Mouse (Mus musculus): ENCODE results near the gene Lrp1. TPM values are rescaled to one million over a fixed set of nuclear protein-coding genes. Genes with fewer than 3 reads are reported as not detected.

Lrp1 gene
- total RNA-seq, 2 experiments from 2014 or later, result 105 to 132 TPM

GRCm38 (mm10) chr10:127500894-127501893 lies 119.8 kb downstream of the Lrp1 start, which contains the start of gene Stac3:
Gene Stac3 (plus strand): TSS chr10:127501686.
- no peak for DNase-seq

- DNase-seq, result no peak
These were observed 120.9 kb downstream of the Lrp1 start for GRCm38 (mm10) chr10:127500042-127500441.

GRCm38 (mm10) chr10:127499516-127499915 lies 121.4 kb downstream of the Lrp1 start:
- DNase-seq, result no peak

GRCm38 (mm10) chr10:127496156-127496555 lies 124.8 kb downstream of the Lrp1 start:
- DNase-seq, result no peak

GRCm38 (mm10) chr10:127492118-127492517 lies 128.8 kb downstream of the Lrp1 start:
- DNase-seq, result no peak

GRCm38 (mm10) chr10:127491128-127491512 lies 129.8 kb downstream of the Lrp1 start:
- DNase-seq, result no peak

GRCm38 (mm10) chr10:127490160-127491127 lies 130.5 kb downstream of the Lrp1 start:
- no peak for DNase-seq

- no peak for DNase-seq
These were observed 132.1 kb downstream of the Lrp1 start for GRCm38 (mm10) chr10:127488856-127489255.

Other genes with a start within 250 kb of the Lrp1 start
- gene R3hdm2, start 240.8 kb downstream of the Lrp1 start, total RNA-seq (2021), result 10 to 100 TPM; 92.6 to 93.1 TPM
- gene Stac3, start 119.5 kb downstream of the Lrp1 start, total RNA-seq (2021), result 100 to 1,000 TPM; 272 to 307 TPM
- gene Ndufa4l2, start 106.2 kb downstream of the Lrp1 start, total RNA-seq (2021), result 10 to 100 TPM; 20.5 to 24.2 TPM
- 10 to 100 TPM; 30.5 to 33.4 TPM for gene Shmt2, start 98.7 kb downstream of the Lrp1 start, total RNA-seq (2021)
- gene Nxph4, start 86.6 kb downstream of the Lrp1 start, total RNA-seq (2021), result 1 to 10 TPM; 1.6 to 1.9 TPM
- 10 to 100 TPM; 15.8 to 24.4 TPM for gene Stat6, start 21.8 kb upstream of the Lrp1 start, total RNA-seq (2021)
- 1 to 10 TPM; 2.8 to 5.3 TPM for gene Nemp1, start 45.8 kb upstream of the Lrp1 start, total RNA-seq (2021)
- gene Nab2, start 47.4 kb upstream of the Lrp1 start, total RNA-seq (2021), result 10 to 100 TPM in 1 of 2 experiments, 1 to 10 TPM in 1; 7.0 to 13.2 TPM
- gene Myo1a, start 84.0 kb upstream of the Lrp1 start, total RNA-seq (2021), result under 1 TPM; 0.21 to 0.54 TPM
- under 1 TPM in 1 of 2 experiments, not detected in 1; 0.38 TPM for gene Tac2, start 103.3 kb upstream of the Lrp1 start, total RNA-seq (2021)
- 1 to 10 TPM; 5.9 to 6.0 TPM for gene Zbtb39, start 118.4 kb upstream of the Lrp1 start, total RNA-seq (2021)
- under 1 TPM; 0.38 to 0.47 TPM for gene Gpr182, start 130.6 kb upstream of the Lrp1 start, total RNA-seq (2021)
- gene Rdh1, start 138.6 kb upstream of the Lrp1 start, total RNA-seq (2021), result under 1 TPM; 0.09 to 0.11 TPM
- gene Rdh16f1, start 138.6 kb upstream of the Lrp1 start, total RNA-seq (2021), result under 1 TPM in 1 of 2 experiments, not detected in 1; 0.34 TPM
- gene Rdh9, start 155.2 kb upstream of the Lrp1 start, total RNA-seq (2021), result under 1 TPM in 1 of 2 experiments, not detected in 1; 0.56 TPM
- gene Rdh16, start 180.0 kb upstream of the Lrp1 start, total RNA-seq (2021), result under 1 TPM in 1 of 2 experiments, not detected in 1; 0.09 TPM
- gene Rdh19, start 228.8 kb upstream of the Lrp1 start, total RNA-seq (2021), result not detected
- not detected for gene Rdh16f2, start 245.3 kb upstream of the Lrp1 start, total RNA-seq (2021)